Mouse (Mus musculus) T-helper 2 cell (primary cell): Measurements from ENCODE around the gene Zbtb17.

ENCODE experiments used
- in situ Hi-C: fragments of 300-600 bp; cut with MboI, MseI; formaldehyde crosslinking; loops from one replicate; pipeline ENCODE4 v1.15.1; 2025; ENCODE audit warnings: high pct_unique_total_duplicates

Gene Zbtb17

GRCm38 (mm10) chr4:141444451-141445327, at the start of gene Zbtb17:
Gene Zbtb17, plus strand, starts transcription at chr4:141444654.
- in situ Hi-C loops, result loop anchor here (5.0 kb wide), 1 partner anchor 32 kb away; no protein-coding TSS in a partner anchor

DNA sequence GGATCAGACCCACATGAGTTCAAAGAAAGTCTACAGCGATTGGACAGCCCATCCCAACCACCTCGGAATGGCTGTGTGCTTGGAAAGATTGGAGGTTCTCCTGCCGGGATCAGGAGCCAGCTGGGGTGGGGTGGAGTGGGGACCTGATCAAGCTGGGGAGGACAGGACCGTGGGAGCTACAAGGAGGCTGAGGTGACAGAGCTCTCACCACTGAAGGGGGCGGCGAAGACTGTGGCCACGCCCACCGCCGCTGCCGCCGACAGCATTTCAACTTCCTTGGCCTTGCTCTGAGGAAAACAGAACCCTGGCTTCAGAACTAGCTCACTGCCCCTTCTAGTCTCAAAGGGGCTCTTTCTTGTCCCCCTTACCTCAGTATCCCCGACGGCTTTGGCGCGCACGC, 49.7 kb upstream of the Zbtb17 start:
- in situ Hi-C loops, result no loop called here

DNA sequence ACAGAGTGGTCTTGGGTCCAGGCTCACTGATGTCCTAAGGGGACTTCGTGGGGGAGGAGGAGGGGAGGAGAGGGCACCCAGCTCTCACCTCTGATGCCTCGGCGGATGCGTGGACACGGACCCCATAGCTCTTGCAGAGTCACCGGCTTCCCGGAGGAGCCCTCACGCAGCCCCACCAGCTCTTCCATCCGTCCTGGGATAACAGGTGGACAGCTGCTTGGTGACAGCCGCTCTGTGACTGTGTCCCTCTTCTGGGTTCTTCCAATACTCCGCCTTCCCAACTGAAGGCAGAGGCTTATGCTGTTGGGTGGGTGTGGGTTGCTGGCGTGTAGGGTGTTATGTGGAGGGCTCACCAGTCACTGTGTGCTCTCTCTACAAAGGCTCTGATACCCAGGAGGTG, 46.6 kb upstream of the Zbtb17 start:
- in situ Hi-C loops, result no loop called here

DNA sequence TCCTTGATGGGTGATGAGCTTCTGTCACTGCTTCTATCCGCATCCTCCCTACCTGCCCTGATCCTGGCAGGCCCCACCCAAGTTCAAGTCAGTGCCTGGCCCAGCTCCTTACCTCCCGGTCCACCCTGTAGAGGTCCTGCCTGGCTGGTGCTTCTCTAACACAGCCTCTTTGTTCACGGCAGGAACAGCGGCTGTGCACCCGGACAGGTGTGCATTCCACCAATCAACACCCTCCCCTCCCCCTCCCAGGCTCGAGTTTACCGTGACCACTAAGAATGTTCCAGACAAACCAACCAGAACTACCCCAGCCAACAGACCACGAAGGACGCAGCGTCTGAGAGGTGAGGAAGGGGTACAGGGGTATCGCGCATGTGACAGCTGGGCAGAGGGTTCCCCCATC, 45.9 kb upstream of the Zbtb17 start, which contains the start of gene Clcnka:
Gene Clcnka, minus strand, starts transcription at position 180 of the 400 bp plus-strand sequence.
- in situ Hi-C loops, result no loop called here

DNA sequence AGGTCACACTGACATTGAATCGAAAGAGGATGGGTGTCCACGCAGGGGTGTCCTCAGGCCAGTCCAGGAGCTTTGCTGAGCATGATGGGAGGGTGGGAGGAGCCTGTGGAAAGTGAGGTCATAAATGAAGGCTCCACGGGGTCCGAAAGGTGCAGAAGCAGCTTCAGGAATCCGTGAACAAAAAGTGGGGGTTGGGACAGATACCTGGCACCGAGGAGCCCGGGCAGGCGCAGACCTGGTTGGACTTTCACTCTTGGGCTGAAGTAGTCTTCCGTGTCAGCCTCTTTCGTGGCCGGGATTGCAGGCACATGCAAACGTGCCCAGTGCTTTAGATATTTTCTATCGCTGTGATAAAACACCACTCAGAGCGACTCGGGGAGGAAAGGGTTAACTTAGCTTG, 44.3 kb upstream of the Zbtb17 start:
- in situ Hi-C loops, result loop anchor here (10.0 kb wide), 1 partner anchor 85 kb away; no protein-coding TSS in a partner anchor

DNA sequence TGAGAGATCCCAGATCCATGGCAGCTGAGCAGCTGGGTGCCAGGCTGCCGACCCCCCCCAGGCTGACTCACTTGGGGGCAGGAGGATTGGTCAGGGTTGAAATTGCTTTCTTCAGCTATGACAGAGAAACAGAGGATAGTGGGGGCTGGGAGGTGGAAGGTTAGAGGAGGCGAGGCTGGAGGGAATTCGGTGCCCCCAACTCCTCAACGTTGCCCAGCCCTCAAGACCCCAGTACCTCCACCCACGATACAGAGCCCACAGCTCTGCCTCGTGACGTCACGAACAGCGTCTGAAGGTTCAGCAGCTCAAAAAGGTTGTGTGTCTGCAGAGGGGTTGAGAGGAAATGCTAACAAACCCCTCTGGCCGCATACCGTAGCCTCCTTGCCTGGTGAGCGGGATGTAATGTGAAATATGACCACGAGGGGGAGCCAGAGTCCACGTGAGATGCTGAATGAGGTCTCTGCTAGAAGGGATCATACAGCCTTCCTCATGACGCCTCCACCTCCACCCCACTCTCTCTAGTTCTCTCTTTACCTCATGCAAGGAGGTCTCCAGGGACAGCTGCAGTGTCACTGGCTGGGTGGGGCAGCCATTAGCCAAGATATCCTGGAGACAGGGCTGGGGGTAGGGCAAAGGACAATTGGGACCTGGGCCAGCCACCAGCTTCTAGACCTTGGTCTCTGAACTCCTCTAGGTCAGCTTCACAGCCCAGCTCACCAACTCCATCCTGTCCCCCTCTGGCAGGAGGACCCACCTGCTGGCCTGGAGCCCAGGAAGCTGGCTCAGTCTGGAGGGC, 39.7 kb upstream of the Zbtb17 start:
- in situ Hi-C loops, result loop anchor here (5.0 to 10.0 kb wide), 2 partner anchors 80 to 163 kb away; no protein-coding TSS in a partner anchor

- in situ Hi-C loops, result loop anchor here (5.0 to 10.0 kb wide), 2 partner anchors 80 to 162 kb away; no protein-coding TSS in a partner anchor
These were observed 39.2 kb upstream of the Zbtb17 start for GRCm38 (mm10) chr4:141405314-141405622.

DNA sequence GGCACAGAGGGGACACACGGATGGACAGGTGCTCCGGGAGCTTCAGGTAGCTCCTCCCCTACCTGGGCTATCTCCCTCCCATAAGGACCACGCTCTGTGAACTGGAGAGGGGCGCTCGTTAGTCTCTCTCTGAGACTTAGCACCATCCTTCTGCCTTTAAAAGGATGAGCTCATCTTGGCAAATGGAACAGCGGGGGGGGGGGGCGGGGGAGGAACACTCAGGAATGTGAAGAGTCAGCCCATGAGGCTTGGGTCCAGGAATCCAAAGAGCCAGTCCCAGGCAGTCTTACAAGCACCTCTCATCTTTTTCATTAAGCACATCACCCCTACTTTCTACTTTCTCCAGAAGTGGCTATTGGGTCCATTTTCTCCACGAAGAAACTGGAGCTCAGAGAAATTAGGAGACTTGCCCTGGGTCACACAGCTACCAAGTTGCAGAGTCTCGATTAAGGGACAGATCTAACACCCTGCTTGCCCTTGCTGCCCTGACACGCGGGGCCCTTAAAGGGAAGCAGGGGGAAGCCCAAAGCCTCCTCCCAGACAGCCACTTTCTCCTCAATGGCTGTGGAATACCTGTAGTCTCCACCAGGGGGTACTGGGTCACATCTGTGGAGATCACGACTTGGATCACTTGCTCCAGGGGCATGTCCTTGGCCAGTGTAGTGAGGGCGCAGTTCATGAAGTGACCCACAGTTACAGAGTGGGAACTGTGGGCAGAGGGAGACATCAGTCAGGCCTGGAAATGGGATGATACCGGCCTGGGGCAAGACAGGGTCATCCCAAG, 37.7 kb upstream of the Zbtb17 start:
- in situ Hi-C loops, result loop anchor here (5.0 to 10.0 kb wide), 2 partner anchors 78 to 161 kb away; no protein-coding TSS in a partner anchor

DNA sequence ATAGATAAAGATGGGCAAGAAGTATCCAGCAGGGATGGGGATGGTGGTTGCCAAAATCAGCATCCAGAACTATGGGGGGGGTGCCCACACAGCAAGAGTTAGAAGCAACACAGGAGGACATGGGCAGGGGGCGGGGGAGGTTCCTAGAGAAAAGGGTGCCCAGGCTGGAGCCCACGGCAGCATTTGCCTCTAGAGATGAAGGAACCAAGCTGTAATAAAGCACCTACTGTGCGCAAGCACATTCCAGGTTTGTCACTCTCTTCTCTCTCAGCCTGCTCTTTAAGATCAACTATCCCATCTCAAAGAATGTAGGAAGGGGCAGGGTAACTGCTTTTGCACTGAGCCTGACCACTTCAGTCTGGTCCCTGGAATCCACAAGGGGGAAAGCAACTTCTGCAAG, 35.9 kb upstream of the Zbtb17 start:
- in situ Hi-C loops, result loop anchor here (5.0 to 10.0 kb wide), 2 partner anchors 76 to 159 kb away; no protein-coding TSS in a partner anchor

GRCm38 (mm10) chr4:141411430-141411992, 32.9 kb upstream of the Zbtb17 start:
- in situ Hi-C loops, result loop anchor here (5.0 to 10.0 kb wide), 2 partner anchors 36 to 533 kb away; no protein-coding TSS in a partner anchor

DNA sequence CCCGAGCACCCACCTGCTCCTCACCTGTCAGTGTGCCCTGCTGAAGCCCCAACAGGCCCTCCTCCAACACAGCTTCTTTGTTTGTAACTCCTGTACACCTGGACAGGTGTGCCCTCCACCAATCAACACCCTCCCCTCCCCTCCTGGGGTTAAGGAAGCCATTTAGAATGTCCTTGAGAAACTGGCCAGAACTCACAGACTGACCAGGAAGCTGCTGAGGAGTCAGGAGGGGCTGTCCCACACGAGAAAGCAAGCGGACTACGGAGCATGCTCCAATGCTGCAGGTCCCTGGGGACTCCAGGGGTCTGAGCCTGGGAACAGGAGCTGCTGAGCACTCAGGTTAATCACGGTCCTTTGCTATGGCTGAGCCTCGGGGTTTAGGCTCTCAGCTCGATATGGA, 28.5 kb upstream of the Zbtb17 start, which contains the start of gene Clcnkb:
Gene Clcnkb, minus strand, starts transcription at position 91 of the 400 bp plus-strand sequence.
- in situ Hi-C loops, result loop anchor here (10.0 kb wide), 1 partner anchor 529 kb away; no protein-coding TSS in a partner anchor

GRCm38 (mm10) chr4:141419398-141420191, 24.9 kb upstream of the Zbtb17 start:
- in situ Hi-C loops, result loop anchor here (10.0 kb wide), 2 partner anchors 525 to 715 kb away; partner anchors contain the start of gene Rcc2

- in situ Hi-C loops, result loop anchor here (10.0 kb wide), 1 partner anchor 716 kb away; the partner anchor contains the start of gene Rcc2
These were observed 24.1 kb upstream of the Zbtb17 start, which contains the start of gene Hspb7 for GRCm38 (mm10) chr4:141420192-141420829. Gene Hspb7, plus strand, starts transcription at chr4:141420779.

- in situ Hi-C loops, result loop anchor here (10.0 kb wide), 1 partner anchor 716 kb away; the partner anchor contains the start of gene Rcc2
These were observed 23.6 kb upstream of the Zbtb17 start for GRCm38 (mm10) chr4:141420886-141421285.

- in situ Hi-C loops, result loop anchor here (10.0 kb wide), 1 partner anchor 717 kb away; the partner anchor contains the start of gene Rcc2
These were observed 23.0 kb upstream of the Zbtb17 start for GRCm38 (mm10) chr4:141421423-141421822.

DNA sequence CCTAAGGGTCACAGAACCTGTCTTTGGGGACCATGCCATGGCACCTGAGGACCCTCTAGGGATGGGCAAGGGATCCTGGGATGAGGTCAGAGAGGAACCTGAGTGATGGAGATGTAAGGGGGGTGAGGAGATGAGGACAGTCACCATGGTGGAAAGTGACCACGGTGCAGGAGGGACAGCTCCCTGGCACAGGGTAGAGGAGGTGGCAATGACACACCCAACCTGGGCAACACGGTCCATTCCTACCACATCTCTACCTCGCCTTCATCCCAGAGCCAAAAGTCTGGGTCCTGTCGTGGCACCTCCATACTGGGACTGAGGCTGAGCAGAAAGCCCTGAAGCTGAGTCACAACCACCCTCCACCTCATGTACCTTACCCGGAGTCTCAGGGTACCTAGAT, 21.6 kb upstream of the Zbtb17 start:
- in situ Hi-C loops, result loop anchor here (10.0 kb wide), 1 partner anchor 718 kb away; the partner anchor contains the start of gene Rcc2

DNA sequence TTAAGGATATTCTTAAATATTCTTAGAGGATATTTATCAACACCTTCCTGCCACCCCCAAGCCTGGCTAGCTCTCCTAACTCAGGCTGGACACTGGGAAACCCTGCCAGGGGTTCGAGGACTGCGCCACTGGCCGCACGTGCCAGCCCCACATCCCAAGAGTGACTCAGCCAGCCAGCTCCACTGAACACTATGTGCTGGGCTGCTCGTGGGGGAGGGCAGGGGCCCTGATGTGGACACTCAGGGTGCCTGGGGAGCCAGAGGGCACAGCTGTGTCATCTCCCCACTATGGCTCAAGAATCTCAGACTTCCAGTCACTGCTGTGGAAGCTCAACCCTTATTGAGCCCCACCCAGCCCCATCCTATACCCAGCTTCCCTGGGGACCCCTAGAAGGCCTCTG, 21.2 kb upstream of the Zbtb17 start:
- in situ Hi-C loops, result loop anchor here (10.0 kb wide), 1 partner anchor 718 kb away; the partner anchor contains the start of gene Rcc2

DNA sequence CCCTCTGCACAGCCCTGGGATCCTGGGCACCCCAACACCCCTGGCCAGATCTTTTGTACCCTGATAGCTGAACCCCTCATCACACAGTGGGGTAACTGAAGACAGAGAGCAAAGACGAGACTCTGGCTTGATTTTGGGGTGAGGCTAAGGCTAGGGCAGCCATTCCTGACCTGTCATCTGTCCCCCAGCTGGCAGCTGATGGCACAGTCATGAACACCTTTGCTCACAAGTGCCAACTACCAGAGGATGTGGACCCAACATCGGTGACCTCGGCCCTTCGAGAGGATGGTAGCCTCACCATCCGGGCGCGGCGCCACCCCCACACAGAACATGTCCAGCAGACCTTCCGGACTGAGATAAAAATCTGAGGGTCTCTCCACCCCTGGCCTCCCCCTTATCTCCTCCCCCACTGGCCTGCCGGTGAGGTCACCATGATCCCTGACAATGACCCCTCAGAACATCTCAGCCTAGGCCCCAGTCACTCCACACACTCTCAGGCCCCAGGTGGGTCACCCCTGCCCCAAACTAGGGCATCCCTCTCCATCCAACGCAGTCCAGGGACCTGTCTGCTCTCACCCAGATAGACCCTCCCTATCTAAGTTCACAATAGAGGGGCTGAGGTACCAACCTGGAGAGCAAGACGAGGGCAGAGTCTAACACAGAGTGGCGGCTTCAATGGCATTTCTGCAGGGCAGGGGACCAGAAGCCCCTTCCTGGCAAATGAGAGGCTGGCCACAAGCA, 20.6 kb upstream of the Zbtb17 start:
- in situ Hi-C loops, result loop anchor here (10.0 kb wide), 1 partner anchor 719 kb away; the partner anchor contains the start of gene Rcc2
